Mouse (Mus musculus) hindbrain, embryonic 11.5 days (tissue): ENCODE data around the gene Card10. TPM values are rescaled to one million over a fixed set of nuclear protein-coding genes. Genes with fewer than 3 reads are reported as not detected.

Source experiments
- ATAC-seq: fragments of 200-750 bp; cut with Nextera tagmentation; 2 replicates; pipeline ENCODE4 v1.8.0; 2017; ENCODE audit warnings: mild to moderate bottlenecking, moderate TSS enrichment, moderate library complexity; ENCODE audit not compliant: low FRiP score
- DNase-seq: peaks from one replicate; pipeline ENCODE4 v3.0.0-alpha.2; 2015; ENCODE audit warnings: low spot score
- H3K27ac ChIP-seq: fragments of 300-500 bp; sonication (generic); 2 replicates; pipeline ENCODE4 v1.5.1; 2014; ENCODE audit warnings: mild to moderate bottlenecking, low read depth, low read length
- H3K27me3 ChIP-seq: fragments of 300-500 bp; sonication (generic); 2 replicates; pipeline ENCODE4 v1.6.1; 2014; ENCODE audit warnings: mild to moderate bottlenecking, low read length, moderate library complexity, mixed read lengths; ENCODE audit not compliant: control insufficient read depth, insufficient read depth
- H3K36me3 ChIP-seq: fragments of 300-500 bp; sonication (generic); 2 replicates; pipeline ENCODE4 v1.6.1; 2014; ENCODE audit warnings: mild to moderate bottlenecking, low read length, moderate library complexity, mixed read lengths; ENCODE audit not compliant: control insufficient read depth, insufficient read depth
- H3K4me1 ChIP-seq: fragments of 300-500 bp; sonication (generic); replicated peaks from 2 replicates; pipeline ENCODE4 v1.6.1; 2014; ENCODE audit warnings: low read length, mixed read lengths; ENCODE audit not compliant: control insufficient read depth, insufficient read depth
- H3K4me2 ChIP-seq: fragments of 300-500 bp; sonication (generic); replicated peaks from 2 replicates; pipeline ENCODE4 v1.6.1; 2014; ENCODE audit warnings: mild to moderate bottlenecking, low read depth, low read length
- H3K4me3 ChIP-seq: fragments of 300-500 bp; sonication (generic); 2 replicates; pipeline ENCODE4 v1.5.1; 2014; ENCODE audit warnings: low read depth, low read length
- H3K9ac ChIP-seq: fragments of 300-500 bp; sonication (generic); 2 replicates; pipeline ENCODE4 v1.6.1; 2014; ENCODE audit warnings: low read depth, low read length
- H3K9me3 ChIP-seq: fragments of 300-500 bp; sonication (generic); 2 replicates; pipeline ENCODE4 v1.6.1; 2016; ENCODE audit warnings: low read length; ENCODE audit not compliant: control insufficient read depth
- WGBS: fragments of 180-500 bp; shearing (Covaris S2); extraction: QIAGEN DNeasy Blood & Tissue Kit; methylation state at CpG from one replicate; pipeline ENCODE4 v1.1.7; 2014; 5-methylcytosine and 5-hydroxymethylcytosine counted together
- polyA plus RNA-seq: library from polyadenylated mRNA; unstranded; fragments of >200 nt; fragmentation: Nextera tagmentation; extraction: Ambion mirVana; gene quantifications from 2 replicates; pipeline ENCODE4 v1.2.1, GENCODE M21; 2014

Card10 gene
- polyA plus RNA-seq, 1 experiment from 2014 or later = 2.4 TPM

DNA sequence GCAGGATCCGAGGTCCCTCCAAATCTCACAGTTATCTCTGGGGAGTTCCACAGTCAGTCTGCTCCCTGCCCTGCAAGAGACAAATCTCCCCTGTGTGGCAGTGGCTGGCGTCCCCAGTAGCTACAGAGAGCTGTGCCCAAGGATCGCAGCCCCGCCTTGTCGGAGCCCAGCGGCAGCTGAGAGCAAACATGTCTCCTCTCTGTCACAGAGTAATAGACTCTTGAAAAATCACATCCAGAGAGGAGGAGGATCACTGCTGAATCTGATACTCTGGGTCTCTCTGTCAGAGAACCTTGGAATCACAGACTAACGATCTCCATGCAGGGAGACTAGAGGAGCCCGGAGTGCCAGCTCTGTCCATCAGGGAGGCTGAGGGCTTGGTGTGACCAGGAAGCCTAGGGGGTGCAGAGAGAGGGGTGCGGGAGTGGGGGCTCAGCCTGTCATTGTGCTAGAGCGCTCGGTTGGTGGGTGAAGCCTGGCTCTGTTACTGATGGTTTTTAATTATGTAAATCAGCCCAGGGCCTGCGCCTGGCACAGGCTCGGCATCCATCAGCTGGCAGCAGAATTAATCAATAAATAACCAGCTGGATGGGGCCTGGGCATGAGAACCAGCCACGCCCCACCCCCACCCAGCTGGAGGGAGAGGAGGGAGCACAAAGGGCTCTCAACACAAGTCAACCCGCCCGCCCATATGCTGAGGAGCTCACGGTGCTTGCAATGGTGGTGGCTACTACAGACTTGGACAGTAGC lies 67.2 kb downstream of the Card10 start:
- Histone ChIP-seq H3K4me1 (no peaks in the 10 kb centered on the region), H3K27ac (peak overlapping the region; percentile 48), H3K9me3 (no peaks in the 10 kb centered on the region), H3K4me3 (no peak overlapping the region), H3K4me2 (no peak overlapping the region), H3K9ac (peak overlapping the region; percentile 5; the same call in 1 of the 2 replicates), H3K36me3 (no peaks in the 10 kb centered on the region), H3K27me3 (no peaks in the 10 kb centered on the region)
- ATAC-seq (peak; percentile 74), DNase-seq (peak; percentile 59)
- WGBS = 34% methylated on average over 17 of the region's 17 CpGs

DNA sequence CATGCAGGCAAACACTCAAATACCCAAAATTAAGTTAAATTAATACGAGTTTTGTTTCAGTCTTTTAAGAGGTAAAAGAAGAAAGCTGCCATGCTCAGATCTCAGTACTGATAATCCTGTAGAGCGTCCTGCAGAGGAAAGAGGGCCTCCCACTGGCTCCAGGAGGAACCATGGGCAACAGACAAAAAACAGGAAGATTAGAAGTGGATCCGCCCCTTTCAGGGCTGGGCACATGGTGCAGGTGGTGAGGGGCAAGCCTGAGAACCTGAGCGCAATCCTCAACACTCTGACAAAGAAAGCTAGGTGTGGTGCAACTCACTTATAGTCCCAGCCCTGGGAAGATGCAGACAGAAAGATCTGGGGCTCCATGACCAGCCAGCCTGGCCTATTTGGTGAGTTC lies 71.0 kb downstream of the Card10 start:
- H3K9ac ChIP-seq = no peak overlapping the region
- H3K36me3 ChIP-seq = no peaks in the 10 kb centered on the region
- H3K4me1 ChIP-seq = no peaks in the 10 kb centered on the region
- H3K4me2 ChIP-seq = no peak overlapping the region
- no peaks in the 10 kb centered on the region for H3K9me3 ChIP-seq
- 60% methylated on average over 4 of the region's 4 CpGs for WGBS
- H3K4me3 ChIP-seq = no peak overlapping the region
- H3K27me3 ChIP-seq = no peaks in the 10 kb centered on the region
- DNase-seq = no peak
- ATAC-seq = no peak
- H3K27ac ChIP-seq = no peak overlapping the region

DNA sequence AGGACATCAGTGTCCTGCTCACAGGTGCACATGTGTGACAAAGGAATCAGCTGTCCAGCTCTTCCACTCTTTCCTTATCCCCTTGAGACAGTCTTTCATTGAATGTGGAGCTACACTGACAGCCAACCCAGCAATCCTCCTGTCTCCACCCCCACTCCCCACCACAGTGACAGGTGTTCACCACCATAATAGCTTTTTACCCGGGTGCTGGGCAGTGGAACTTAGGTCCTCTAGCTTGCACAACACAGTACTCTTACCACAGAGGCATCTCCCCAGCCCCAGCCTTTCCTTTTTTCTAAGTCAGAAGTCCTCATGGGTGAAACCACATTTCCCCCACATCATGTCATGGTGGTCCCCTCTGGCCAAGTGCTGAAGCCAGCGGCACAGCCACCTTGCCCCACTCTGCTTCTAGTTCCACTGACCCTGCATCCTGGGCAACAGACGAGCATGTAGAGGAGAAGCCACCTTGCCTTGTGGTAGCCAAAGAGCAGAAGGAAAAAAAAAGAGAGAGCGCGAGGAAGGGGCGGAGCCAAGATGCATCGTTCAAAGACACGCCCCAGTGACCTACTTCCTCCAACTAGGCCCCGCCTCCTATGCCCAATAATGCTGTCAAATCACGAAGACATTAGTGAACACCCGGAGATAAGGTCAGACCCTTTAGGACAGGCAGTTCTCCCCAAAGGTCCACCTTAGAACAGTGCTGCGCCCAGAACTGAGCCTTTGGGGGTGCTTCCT lies 72.4 kb downstream of the Card10 start:
- no peak overlapping the region for H3K9ac ChIP-seq
- H3K27ac ChIP-seq = no peak overlapping the region
- 80% methylated on average over 12 of the region's 12 CpGs for WGBS
- H3K36me3 ChIP-seq = no peaks in the 10 kb centered on the region
- no peak overlapping the region for H3K4me3 ChIP-seq
- H3K27me3 ChIP-seq = no peaks in the 10 kb centered on the region
- no peak for ATAC-seq
- H3K4me2 ChIP-seq = no peak overlapping the region
- H3K9me3 ChIP-seq = no peaks in the 10 kb centered on the region
- DNase-seq = no peak
- H3K4me1 ChIP-seq = no peaks in the 10 kb centered on the region

DNA sequence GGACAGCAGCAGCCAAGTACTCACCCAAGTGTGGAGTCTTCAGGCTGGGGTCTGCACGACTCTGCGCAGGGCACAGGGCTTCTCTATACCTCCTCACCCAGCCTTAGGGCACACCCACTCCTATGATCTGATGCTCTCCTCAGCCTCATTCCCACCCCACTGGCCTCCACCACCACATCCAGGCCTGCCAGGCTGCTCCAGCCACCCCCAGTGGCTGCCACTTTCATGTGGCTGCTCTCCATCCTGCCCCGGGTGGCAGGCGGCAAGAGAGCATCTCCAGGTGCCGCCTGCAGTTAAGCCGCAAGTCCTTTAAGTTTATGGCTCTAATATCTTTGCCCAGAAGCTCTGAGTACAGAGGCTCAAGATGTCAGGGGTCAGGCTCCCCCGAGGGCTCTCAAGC lies 76.1 kb downstream of the Card10 start:
- no peak overlapping the region for H3K27ac ChIP-seq
- no peak for ATAC-seq

More for the DNA sequence above, 76.1 kb downstream of the Card10 start:
- no peak overlapping the region for H3K9ac ChIP-seq
- no peaks in the 10 kb centered on the region for H3K27me3 ChIP-seq
- H3K4me1 ChIP-seq = no peaks in the 10 kb centered on the region
- no peak for DNase-seq
- H3K36me3 ChIP-seq = no peaks in the 10 kb centered on the region
- H3K9me3 ChIP-seq = no peaks in the 10 kb centered on the region
- H3K4me2 ChIP-seq = no peak overlapping the region
- no peak overlapping the region for H3K4me3 ChIP-seq
- WGBS = 73% methylated on average over 7 of the region's 7 CpGs

Other genes starting within 250 kb of the Card10 start
- 6.4 and 7.6 TPM in 2 replicates for gene Rac2, start 230.3 kb downstream of the Card10 start, polyA plus RNA-seq
- 2.1 and 4.4 TPM in 2 replicates for gene Cyth4, start 206.0 kb downstream of the Card10 start, polyA plus RNA-seq
- 0.60 and 0.85 TPM in 2 replicates for gene Elfn2, start 84.3 kb downstream of the Card10 start, polyA plus RNA-seq
- gene Mfng, start 29.6 kb downstream of the Card10 start, polyA plus RNA-seq = 34.6 and 34.7 TPM in 2 replicates
- 7.8 and 9.1 TPM in 2 replicates for gene Cdc42ep1, start 39.6 kb upstream of the Card10 start, polyA plus RNA-seq
- not detected in 2 replicates for gene Lgals2, start 52.5 kb upstream of the Card10 start, polyA plus RNA-seq
- gene Gga1, start 74.1 kb upstream of the Card10 start, polyA plus RNA-seq = 26.3 and 26.4 TPM in 2 replicates
- gene Gm49510, start 96.6 kb upstream of the Card10 start, polyA plus RNA-seq = 0.13 and 0.42 TPM in 2 replicates
- 11.8 and 12.4 TPM in 2 replicates for gene Sh3bp1, start 96.7 kb upstream of the Card10 start, polyA plus RNA-seq
- 34.8 and 35.2 TPM in 2 replicates for gene Pdxp, start 110.9 kb upstream of the Card10 start, polyA plus RNA-seq
- gene Lgals1, start 123.7 kb upstream of the Card10 start, polyA plus RNA-seq = 390 and 438 TPM in 2 replicates
- gene Nol12, start 131.9 kb upstream of the Card10 start, polyA plus RNA-seq = 61.1 and 64.4 TPM in 2 replicates
- gene Triobp, start 144.7 kb upstream of the Card10 start, polyA plus RNA-seq = 38.1 and 45.4 TPM in 2 replicates
- 154 and 306 TPM in 2 replicates for gene H1f0, start 225.4 kb upstream of the Card10 start, polyA plus RNA-seq
- not detected in 2 replicates for gene Galr3, start 238.8 kb upstream of the Card10 start, polyA plus RNA-seq